Mouse (Mus musculus) 3T3-L1 (cell line): ENCODE data around the gene Lax1.
A peak's percentile ranks its signal among the peaks of the same experiment; 100 is the strongest.

Experiments used
- DNase-seq: peaks from one replicate; pipeline ENCODE4 v3.0.0-alpha.2; 2015; ENCODE audit warnings: low read depth, low spot score

Gene Lax1

GRCm38 (mm10) chr1:133689897-133690296 is at the start of gene Lax1:
Gene Lax1 (minus strand): TSS chr1:133690108.
- DNase-seq: no peak

GRCm38 (mm10) chr1:133736664-133737063 is 46.8 kb upstream of the Lax1 start:
- DNase-seq: no peak

- DNase-seq: peak; percentile 60
Measured at GRCm38 (mm10) chr1:133735995-133736652, 46.2 kb upstream of the Lax1 start.

- DNase-seq: no peak
Measured at GRCm38 (mm10) chr1:133732814-133733213, 42.9 kb upstream of the Lax1 start.

GRCm38 (mm10) chr1:133728339-133728738 is 38.4 kb upstream of the Lax1 start:
- no peak for DNase-seq

- DNase-seq: no peak
Measured at GRCm38 (mm10) chr1:133720342-133720741, 30.4 kb upstream of the Lax1 start.

GRCm38 (mm10) chr1:133718786-133719185 is 28.9 kb upstream of the Lax1 start:
- no peak for DNase-seq

- no peak for DNase-seq
Measured at GRCm38 (mm10) chr1:133718296-133718695, 28.4 kb upstream of the Lax1 start.

- DNase-seq: peak; percentile 25
Measured at GRCm38 (mm10) chr1:133716464-133716863, 26.6 kb upstream of the Lax1 start.

GRCm38 (mm10) chr1:133715191-133715590 is 25.3 kb upstream of the Lax1 start:
- no peak for DNase-seq

GRCm38 (mm10) chr1:133713009-133713370 is 23.1 kb upstream of the Lax1 start:
- DNase-seq: peak; percentile 24

- DNase-seq: peak; percentile 55
Measured at GRCm38 (mm10) chr1:133712288-133713008, 22.5 kb upstream of the Lax1 start.

- DNase-seq: no peak
Measured at GRCm38 (mm10) chr1:133711376-133711775, 21.5 kb upstream of the Lax1 start.

GRCm38 (mm10) chr1:133710895-133711294 is 21.0 kb upstream of the Lax1 start:
- DNase-seq: no peak

GRCm38 (mm10) chr1:133709292-133709691 is 19.4 kb upstream of the Lax1 start:
- DNase-seq: no peak

GRCm38 (mm10) chr1:133701824-133702223 is 11.9 kb upstream of the Lax1 start:
- DNase-seq: peak; percentile 51

GRCm38 (mm10) chr1:133697935-133698620 is 8.2 kb upstream of the Lax1 start:
- no peak for DNase-seq

GRCm38 (mm10) chr1:133695901-133696300 is 6.0 kb upstream of the Lax1 start:
- peak; percentile 91 for DNase-seq

GRCm38 (mm10) chr1:133694876-133695275 is 5.0 kb upstream of the Lax1 start:
- peak; percentile 32 for DNase-seq

- no peak for DNase-seq
Measured at GRCm38 (mm10) chr1:133694301-133694700, 4.4 kb upstream of the Lax1 start.

GRCm38 (mm10) chr1:133693536-133694114 is 3.7 kb upstream of the Lax1 start:
- DNase-seq: no peak

GRCm38 (mm10) chr1:133692195-133692594 is 2.3 kb upstream of the Lax1 start:
- no peak for DNase-seq
